Mouse (Mus musculus) c-Kit-positive CD71-positive TER-119-positive erythroid progenitor cells, embryonic 14.5 days (primary cell): ENCODE data around the gene Krtap4-1.
"Not testable (repeated sequence)": the region's sequence is repeated elsewhere in the genome, so short reads cannot be mapped to it uniquely, and the experiment has no call there.

ENCODE experiments used
- DNase-seq: peaks from one replicate; pipeline ENCODE4 v3.0.0-alpha.2; 2013; ENCODE audit warnings: low spot score

Gene Krtap4-1

DNA sequence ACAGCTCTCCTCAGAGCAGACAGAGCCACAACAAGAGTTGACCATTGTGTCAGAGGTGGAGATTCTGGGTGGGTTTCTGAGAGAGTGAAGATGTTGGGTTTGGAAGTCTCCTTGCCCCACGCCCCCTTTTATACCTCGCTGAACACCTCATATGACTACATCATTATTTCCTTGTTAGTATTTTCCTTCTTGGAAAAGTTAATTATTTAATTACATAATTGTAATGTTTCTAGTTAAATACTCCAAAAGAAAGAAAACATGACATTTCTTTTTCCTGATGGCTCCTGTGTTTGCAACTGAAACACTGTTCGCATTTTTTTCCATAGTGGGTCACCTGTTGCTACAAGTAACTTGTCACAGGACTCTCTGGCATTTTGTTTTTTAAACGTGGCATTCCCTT, at the start of gene Krtap4-1:
Gene Krtap4-1 (minus strand): TSS at position 101 of the 400 bp plus-strand sequence.
- no peak for DNase-seq

DNA sequence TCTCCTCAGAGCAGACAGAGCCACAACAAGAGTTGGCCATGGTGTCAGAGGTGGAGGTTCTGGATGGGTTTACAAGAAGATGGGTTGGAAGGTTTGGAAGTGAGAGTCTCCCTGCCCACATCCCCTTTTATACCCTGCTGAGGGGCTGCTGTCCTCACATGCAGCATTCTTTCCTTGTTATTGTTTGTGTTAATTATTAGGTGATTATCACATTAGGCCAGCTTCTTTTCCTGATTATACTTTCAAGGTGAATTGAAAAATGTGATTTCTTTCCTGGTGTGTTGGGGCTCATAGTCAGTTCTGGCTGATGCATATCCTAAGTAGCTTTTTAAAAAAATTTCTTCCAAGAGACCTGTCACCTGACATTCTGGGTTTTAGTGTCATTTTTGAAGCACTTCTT, 37.8 kb upstream of the Krtap4-1 start, which contains the start of gene Krtap4-6:
Gene Krtap4-6 (minus strand): TSS at position 101 of the 400 bp plus-strand sequence.
- no peak for DNase-seq

DNA sequence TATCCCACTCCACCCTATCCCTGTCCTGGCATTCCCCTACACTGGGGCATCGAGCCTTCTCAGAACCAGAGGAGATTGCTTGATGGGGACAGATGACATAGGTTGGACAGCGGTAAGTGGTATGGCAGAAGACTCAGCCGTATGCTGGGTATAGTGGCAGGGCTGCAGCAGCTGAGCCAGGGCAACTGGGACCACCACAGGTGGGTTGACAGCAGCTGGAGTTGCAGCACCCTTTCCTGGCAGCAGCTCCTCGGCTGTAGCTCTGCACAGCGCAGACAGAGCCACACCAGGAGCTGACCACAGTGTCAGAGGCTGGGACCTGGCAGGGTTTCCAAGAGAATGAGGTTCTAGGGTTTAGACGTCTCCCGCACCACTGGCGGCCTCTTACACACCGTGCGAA, 34.8 kb upstream of the Krtap4-1 start:
- no peak for DNase-seq

DNA sequence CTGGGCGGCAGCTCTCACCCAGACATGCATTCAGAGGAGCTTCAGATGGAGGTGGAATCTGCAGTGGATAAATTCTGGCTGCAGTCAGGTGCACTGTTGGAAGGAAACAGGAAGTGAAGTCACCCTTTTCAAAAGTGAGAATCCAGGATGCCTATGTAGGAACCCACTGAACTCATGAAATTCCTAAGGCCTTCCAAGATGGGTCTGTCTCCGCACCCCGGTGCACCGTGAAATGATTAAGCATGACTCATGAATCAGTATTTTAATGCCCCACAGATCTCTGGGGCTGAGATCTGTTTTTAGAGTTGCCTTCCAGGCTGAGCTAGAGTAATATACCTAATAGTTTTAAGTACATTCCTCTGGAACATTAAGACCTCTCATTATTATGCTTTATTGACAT, 31.2 kb upstream of the Krtap4-1 start:
- no peak for DNase-seq

DNA sequence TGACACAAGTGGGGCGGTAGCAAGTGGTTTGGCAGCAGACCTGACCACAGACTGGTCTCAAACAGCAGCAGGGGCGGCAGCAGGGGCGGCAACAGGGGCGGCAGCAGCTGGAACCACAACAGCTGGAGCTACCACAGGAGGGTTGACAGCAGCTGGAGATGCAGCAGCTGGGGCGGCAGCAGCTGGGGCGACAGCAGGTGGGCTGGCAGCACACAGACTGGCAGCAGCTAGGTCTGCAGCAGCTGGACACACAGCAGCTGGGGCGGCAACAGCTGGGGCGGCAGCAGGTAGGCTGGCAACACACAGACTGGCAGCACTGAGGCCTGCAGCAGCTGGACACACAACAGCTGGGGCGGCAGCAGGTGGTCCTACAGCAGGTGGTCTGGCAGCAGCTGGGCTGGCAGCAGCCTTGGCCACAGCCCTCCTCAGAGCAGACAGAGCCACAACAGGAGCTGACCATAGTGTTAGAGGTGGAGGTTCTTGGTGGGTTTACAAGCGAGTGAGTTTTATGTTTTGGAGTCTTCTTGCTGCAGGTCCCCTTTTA, 30.5 kb upstream of the Krtap4-1 start, which contains the start of gene Gm11563:
Gene Gm11563 (minus strand): TSS at position 494 of the 544 bp plus-strand sequence.
- DNase-seq, result not testable (repeated sequence)

DNA sequence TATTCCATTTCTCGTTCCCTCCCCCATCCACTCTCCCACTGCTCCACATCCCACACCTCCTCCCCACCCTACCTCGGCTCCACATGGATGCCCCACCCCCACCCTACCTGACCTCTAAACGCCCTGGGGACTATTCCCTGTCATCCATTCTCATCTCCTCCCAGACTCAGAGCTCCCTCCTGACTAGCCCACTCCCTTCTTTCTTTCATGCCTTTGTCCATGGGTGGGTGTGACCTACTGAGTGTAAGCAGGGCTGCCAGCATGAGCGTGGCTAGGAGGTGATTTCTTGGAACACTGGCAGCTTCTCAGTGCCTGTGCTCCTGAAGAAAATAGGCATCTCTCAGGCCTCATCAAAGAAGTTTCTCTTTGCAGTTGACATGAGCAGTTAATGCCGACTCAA, 29.0 kb upstream of the Krtap4-1 start:
- DNase-seq, result no peak

DNA sequence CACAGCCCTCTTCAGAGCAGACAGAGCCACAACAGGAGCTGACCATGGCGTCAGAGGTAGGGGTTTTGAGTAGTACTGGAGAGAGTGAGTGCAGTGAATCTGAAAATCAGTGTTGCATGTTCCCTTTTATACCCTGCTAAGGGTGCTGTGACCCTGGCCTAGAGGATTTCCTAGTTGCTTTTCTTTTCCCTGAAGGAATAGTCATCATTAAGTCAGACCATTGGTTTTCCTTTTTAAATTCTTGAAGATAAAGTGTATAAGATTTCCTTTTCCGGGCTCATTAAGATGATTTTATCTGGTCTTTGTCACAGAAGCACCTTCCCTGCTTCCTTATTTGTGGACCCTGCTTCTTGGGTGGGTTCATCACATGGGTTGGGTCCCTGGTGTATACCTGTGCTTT, 22.1 kb upstream of the Krtap4-1 start, which contains the start of gene Gm11555:
Gene Gm11555 (minus strand): TSS at position 101 of the 400 bp plus-strand sequence.
- DNase-seq, result no peak

DNA sequence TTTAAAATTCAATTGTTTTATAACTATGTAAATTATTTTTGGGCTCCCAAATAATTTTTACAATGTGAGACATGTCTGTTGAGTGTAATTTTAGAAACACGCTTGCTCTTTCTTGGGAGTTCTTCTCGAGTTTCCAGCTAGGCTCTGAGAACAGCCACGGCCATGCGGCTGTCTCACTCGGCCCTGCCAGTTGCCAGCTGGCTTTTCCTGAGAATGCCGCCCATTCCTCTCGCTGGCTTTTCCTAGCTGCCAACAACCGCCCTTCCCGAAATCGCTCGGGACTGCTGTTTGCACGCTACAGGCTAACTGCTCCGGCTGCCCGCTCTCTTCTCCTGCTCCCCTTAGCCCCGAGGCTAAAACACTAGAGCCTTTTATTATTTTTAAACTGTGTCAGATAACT, 18.4 kb upstream of the Krtap4-1 start:
- DNase-seq, result no peak

DNA sequence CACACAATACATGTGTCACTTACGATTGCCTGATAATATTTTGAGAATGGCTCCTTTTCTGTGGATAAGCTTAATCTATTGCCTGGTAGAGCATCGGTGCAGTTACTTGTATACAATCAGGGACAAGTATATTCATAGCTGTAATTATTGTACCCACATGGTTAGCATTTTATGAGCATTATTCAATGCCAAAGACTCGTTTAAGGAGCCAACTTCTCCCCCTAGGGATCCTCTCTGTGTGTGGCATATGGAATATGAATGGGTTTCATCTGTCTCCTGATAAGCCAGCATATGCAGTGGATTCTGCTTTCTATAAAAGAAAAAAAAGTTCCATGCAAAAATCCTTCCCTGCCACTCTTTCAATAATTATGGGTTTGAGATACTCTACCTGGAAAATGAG, 16.3 kb upstream of the Krtap4-1 start:
- DNase-seq, result no peak

DNA sequence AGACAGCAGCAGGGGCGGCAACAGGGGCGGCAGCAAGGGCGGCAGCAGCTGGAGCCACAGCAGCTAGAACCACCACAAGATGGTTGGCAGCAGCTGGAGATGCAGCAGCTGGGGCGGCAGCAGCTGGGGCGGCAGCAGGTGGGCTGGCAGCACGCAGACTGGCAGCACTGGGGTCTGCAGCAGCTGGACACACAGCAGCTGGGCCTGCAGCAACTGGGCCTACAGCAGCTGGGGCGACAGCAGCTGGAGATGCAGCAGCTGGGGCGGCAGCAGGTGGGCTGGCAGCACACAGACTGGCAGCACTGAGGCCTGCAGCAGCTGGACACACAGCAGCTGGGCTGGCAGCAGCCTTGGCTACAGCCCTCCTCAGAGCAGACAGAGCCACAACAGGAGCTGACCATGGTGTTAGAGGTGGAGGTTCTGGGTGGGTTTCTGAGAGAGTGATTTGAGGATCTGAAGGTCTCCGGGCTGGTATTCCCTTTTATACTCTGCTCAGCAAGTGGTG, 15.6 kb upstream of the Krtap4-1 start, which contains the start of gene Krtap4-7:
Gene Krtap4-7 (minus strand): TSS at position 455 of the 505 bp plus-strand sequence.
- not testable (repeated sequence) for DNase-seq

DNA sequence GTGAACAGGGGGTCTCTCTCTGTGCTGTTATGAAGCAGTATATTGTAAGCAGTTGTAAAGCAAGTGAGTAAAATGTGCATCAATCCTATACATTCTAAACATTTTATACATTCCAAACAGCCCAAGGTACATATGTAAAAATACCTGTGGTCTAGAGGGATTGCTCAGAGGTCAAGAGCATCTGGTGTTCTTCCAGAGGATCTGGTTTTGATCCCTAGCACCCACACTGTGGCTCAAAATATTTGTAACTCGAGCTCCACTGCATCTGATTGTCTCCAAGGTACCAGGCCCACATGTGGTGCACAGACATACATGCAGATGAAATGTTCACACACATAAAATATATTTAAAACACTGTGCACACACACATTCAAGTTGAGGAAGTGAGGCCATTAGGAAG, 12.9 kb upstream of the Krtap4-1 start:
- DNase-seq, result no peak

DNA sequence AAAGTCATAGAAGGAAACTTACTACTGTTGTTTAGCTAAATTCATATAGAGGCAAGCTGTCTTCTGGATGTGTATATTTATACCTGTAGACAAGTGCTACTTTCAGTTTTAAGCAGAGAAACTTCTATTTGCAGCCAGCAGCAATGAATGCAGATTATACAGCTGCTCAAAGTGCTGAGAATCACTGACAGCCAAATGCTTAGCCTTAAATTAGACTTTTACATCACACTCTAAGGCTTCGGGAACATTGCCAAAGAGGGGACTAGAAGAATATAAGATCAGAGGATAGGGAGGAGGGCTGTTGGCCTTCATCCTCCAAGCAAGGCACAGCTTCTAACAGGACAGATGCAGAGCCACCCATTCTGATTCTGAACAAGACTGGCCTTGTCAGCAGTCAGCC, 9.0 kb upstream of the Krtap4-1 start:
- DNase-seq, result no peak

DNA sequence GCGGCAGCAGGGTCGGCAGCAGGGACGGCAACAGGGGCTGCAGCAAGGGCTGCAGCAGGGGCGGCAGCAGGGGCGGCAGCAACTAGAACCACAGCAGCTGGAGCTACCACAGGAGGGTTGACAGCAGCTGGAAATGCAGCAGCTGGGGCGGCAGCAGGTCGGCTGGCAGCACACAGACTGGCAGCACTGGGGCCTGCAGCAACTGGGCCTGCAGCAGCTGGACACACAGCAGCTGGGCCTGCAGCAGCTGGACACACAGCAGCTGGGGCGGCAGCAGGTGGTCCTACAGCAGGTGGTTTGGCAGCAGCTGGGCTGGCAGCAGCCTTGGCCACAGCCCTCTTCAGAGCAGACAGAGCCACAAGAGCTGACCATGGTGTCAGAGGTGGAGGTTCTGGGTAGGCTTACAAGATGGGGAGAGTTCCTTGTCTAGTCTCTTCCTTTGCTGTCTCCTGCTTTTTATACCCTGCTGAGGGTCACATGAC, 6.7 kb upstream of the Krtap4-1 start, which contains the start of gene Krtap4-2:
Gene Krtap4-2 (minus strand): TSS at position 432 of the 482 bp plus-strand sequence.
- no peak for DNase-seq

DNA sequence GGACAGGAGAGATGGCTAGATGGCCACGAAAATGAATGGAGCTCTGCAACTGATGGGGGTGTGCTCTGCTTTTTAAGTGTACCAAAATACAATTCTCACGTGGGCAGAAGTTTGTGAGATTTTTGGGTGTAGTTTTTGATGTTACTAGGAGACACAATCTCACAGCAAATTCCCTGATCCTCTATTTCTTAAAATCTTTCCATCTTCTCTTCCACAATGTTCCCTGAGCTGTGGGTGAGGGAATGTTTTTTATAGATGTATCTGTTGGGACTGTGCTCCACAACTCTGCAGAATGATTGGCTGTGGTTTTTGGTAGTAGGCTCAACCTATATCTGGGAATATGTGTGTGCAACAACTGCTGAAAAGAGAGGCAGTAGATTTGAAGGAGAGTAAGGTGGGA, 5.3 kb upstream of the Krtap4-1 start:
- DNase-seq, result no peak

DNA sequence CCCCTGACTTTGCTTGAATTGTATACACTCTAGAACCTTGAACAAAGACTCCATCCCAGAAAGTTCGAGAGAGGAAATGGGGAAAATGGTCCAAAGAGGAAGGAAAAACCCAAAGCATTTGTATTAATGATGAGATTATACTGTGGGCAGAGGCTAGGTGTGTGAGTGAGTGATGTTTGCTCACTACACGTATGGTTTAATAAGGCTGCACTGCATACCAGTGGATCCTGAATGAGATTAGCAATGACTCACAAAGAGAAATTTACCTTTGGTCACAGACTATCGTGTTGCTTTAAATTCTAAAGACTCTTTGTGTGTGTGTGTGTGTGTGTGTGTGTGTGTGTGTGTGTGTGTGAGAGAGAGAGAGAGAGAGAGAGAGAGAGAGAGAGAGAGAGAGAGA, 2.9 kb upstream of the Krtap4-1 start:
- DNase-seq, result no peak

DNA sequence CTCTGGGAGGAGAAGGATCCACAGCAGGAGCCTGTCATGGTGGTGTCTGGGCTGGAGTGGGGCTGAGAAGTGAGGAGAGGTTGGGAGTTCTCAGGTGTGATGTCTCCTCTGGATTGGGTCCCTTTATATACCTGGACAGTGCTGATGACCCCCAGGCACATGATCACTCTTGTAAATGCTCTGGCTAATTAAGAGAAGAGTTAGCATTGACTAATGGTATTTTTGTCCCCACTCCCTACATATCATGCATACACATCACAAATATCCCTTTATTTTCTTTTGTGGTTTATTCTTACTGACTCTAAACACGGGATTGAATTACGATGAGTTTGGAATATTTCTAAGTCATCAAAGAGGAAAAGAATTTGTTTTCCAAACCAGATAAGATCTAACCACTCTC, 7.7 kb downstream of the Krtap4-1 start, which contains the start of gene Gm11562:
Gene Gm11562 (minus strand): TSS at position 101 of the 400 bp plus-strand sequence.
- DNase-seq, result no peak

DNA sequence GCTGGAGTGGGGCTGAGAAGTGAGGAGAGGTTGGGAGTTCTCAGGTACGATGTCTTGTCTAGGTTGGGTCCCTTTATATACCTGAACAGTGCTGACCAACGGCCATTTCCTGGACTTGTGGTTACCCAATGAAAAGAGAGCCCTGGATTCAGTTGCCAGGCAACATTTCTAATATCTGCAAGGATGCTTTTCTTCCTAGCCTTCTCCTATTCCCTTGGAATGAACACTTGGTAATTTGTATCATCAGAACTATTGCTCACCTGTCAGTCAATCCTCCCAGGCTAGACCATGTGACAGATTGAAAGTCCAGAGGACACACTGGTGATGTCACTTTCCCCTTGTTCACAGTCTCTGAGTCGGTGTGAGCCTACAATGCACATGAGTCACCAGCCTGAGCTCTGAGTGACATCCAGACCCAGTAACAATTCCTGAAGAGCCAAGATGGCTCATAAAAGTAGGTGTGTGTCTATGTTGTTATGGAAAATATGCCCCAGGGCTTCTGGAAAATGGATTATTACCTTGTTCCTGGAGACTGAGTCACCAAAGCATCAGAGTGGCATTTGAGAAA, 13.2 kb downstream of the Krtap4-1 start, which contains the start of gene Krtap2-4:
Gene Krtap2-4 (minus strand): TSS at position 51 of the 568 bp plus-strand sequence.
- no peak for DNase-seq

DNA sequence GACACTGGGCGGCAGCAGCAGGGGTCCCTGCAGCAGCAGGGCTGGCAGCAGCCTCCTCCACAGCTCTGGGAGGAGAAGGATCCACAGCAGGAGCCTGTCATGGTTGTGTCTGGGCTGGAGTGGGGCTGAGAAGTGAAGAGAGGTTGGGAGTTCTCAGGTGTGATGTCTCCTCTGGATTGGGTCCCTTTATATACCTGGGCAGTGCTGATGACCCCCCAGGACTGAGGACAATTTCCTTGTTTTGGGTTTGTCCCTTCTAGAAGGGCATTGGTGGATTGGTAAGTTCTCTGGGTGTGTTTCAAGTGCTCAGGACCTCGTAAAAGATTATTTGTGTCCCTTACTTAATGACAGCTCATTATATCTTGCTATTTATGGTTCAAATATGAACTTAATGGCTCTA, 17.9 kb downstream of the Krtap4-1 start, which contains the start of gene Gm11937:
Gene Gm11937 (minus strand): TSS at position 101 of the 400 bp plus-strand sequence.
- not testable (repeated sequence) for DNase-seq

DNA sequence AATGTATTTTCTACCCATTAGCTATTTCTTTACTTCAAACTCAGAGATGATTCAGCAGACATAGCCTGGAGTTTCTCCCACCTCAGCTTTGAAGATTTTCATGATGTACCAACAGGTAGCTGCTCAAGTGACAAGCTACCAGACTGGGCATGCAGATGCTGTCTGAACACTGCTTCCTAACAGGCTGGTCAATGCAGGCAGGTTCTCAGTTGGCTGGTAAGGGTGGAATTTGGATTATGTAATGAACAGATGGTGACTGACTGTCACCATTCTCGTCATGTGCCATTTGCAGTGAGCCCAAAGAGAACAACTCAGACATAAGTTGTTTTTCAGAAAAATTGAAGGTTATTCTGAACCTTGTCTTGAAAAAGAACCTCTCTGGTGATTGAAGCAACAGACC, 18.9 kb downstream of the Krtap4-1 start:
- DNase-seq, result no peak

DNA sequence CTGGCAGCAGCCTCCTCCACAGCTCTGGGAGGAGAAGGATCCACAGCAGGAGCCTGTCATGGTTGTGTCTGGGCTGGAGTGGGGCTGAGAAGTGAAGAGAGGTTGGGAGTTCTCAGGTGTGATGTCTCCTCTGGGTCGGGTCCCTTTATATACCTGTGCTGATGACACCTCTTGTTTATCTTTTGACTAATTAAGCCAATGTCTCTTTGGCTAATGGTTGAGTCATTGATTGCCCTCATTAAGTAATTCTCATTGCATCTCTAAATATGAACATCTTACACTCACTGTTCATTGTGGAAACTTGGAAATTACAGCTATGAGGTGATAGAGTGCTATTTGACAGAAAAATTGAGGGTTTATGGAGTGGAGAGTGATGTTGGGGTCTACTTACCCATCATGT, 24.8 kb downstream of the Krtap4-1 start, which contains the start of gene Gm11938:
Gene Gm11938 (minus strand): TSS at position 101 of the 400 bp plus-strand sequence.
- not testable (repeated sequence) for DNase-seq

DNA sequence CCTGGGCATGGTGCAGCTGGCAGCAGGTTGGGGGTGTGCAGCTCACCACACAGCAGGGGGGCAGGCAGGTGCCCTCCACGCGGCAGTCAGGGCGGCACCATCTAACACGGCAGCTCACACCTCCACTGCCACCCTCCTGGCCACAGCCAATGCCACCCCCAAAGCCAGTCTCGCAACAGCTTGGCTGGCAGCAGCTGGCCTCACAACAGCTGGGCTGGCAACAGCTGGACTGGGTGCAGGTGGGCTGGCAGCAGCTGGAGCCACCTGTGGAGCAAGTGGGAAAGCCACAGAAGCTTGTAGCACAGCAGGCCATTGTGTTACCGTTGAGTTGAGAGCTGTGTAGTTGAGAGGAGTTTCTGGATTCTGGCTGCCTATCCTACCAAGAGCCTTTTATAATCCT, 30.3 kb downstream of the Krtap4-1 start, which contains the start of gene Krtap9-3:
Gene Krtap9-3 (minus strand): TSS at position 364 of the 400 bp plus-strand sequence.
- DNase-seq, result not testable (repeated sequence)

DNA sequence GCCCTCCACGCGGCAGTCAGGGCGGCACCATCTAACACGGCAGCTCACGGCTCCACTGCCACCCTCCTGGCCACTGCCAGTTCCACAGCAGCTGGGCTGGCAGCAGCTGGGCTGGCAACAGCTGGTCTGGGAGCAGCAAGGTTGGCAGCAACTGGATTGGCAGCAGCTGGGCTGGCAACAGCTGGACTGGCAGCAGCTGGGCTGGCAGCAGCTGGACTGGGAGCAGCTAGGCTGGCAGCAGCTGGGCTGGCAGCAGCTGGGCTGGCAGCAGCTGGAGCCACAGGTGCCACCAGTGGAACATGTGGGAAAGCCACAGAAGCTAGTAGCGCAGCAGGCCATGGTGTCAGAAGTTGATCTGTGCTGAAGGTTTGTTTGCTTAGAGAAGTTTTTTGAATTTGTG, 37.1 kb downstream of the Krtap4-1 start, which contains the start of gene Krtap1-3:
Gene Krtap1-3 (minus strand): TSS at position 359 of the 400 bp plus-strand sequence.
- no peak for DNase-seq

DNA sequence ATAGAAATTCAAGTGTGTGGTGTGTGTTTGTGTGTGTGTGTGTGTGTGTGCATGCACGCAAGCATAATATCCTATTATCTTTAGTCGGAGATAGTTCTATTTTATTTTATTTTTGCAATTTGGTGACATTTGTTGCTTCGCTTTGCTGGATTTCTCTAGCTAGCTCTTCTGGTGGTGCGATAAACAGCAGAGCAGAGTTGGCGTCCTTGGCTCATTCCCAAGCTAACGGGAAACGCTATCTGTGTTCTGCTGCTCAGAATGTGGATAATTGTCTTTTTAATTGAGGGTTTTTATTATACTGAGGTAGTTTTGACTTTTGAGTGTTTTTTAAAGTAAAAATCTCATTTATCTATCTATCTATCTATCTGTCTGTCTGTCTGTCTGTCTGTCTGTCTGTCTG, 42.9 kb downstream of the Krtap4-1 start:
- DNase-seq, result no peak
